Mouse (Mus musculus) heart, embryonic 14.5 days (tissue): ENCODE data around the gene Ubac1. TPM values are rescaled to one million over a fixed set of nuclear protein-coding genes. Genes with fewer than 3 reads are reported as not detected.

ENCODE experiments used
- ATAC-seq: fragments of 200-750 bp; cut with Nextera tagmentation; 2 replicates; pipeline ENCODE4 v1.8.0; 2017; ENCODE audit warnings: low read depth, moderate TSS enrichment; ENCODE audit not compliant: insufficient number of reproducible peaks, insufficient read depth, low FRiP score
- H3K27ac ChIP-seq, 2 experiments: fragments of 200-500 bp in 1 of 2; fragments of 300-500 bp in 1 of 2; sonication (generic) in 1 of 2; replicated peaks in 1 of 2; 2 replicates each; pipeline ENCODE4 v1.5.1; 2012 to 2014; ENCODE audit warnings: low read depth in 2 of 2, low read length in 2 of 2, control low read depth in 1 of 2, mild to moderate bottlenecking in 1 of 2, mixed read lengths in 1 of 2; ENCODE audit not compliant: control insufficient read depth in 1 of 2, insufficient read depth in 1 of 2
- H3K27me3 ChIP-seq: fragments of 300-500 bp; sonication (generic); 2 replicates; pipeline ENCODE4 v1.6.1; 2014; ENCODE audit warnings: mild to moderate bottlenecking, low read length, control low read depth; ENCODE audit not compliant: control insufficient read depth, insufficient read depth
- H3K36me3 ChIP-seq: fragments of 300-500 bp; sonication (generic); 2 replicates; pipeline ENCODE4 v1.6.1; 2014; ENCODE audit warnings: mild to moderate bottlenecking, control low read depth, low read length, mixed read lengths; ENCODE audit not compliant: control insufficient read depth, insufficient read depth
- H3K4me1 ChIP-seq, 2 experiments: fragments of 200-500 bp in 1 of 2; fragments of 300-500 bp in 1 of 2; sonication (generic) in 1 of 2; 2 replicates each; pipeline ENCODE4 v1.6.1; 2012 to 2014; ENCODE audit warnings: low read length in 2 of 2, control low read depth in 1 of 2, mixed read lengths in 1 of 2; ENCODE audit not compliant: control insufficient read depth in 2 of 2, insufficient read depth in 2 of 2
- H3K4me2 ChIP-seq: fragments of 300-500 bp; sonication (generic); 2 replicates; pipeline ENCODE4 v1.6.1; 2014; ENCODE audit warnings: mild to moderate bottlenecking, low read length
- H3K4me3 ChIP-seq, 2 experiments: fragments of 200-500 bp in 1 of 2; fragments of 300-500 bp in 1 of 2; sonication (generic) in 1 of 2; 2 replicates each; pipeline ENCODE4 v1.5.1; 2012 to 2014; ENCODE audit warnings: low read length in 2 of 2, mild to moderate bottlenecking in 2 of 2, control low read depth in 1 of 2, low read depth in 1 of 2, moderate library complexity in 1 of 2; ENCODE audit not compliant: control insufficient read depth in 1 of 2, insufficient read depth in 1 of 2
- H3K9ac ChIP-seq: fragments of 300-500 bp; sonication (generic); 2 replicates; pipeline ENCODE4 v1.6.1; 2014; ENCODE audit warnings: mild to moderate bottlenecking, low read length
- H3K9me3 ChIP-seq: fragments of 300-500 bp; sonication (generic); 2 replicates; pipeline ENCODE4 v1.6.1; 2016; ENCODE audit warnings: low read length, control low read depth; ENCODE audit not compliant: control insufficient read depth
- WGBS: fragments of 180-500 bp; shearing (Covaris S2); extraction: QIAGEN DNeasy Blood & Tissue Kit; methylation state at CpG from one replicate; pipeline ENCODE4 v1.1.7; 2014; 5-methylcytosine and 5-hydroxymethylcytosine counted together
- polyA plus RNA-seq: library from polyadenylated mRNA; unstranded; fragments of >200 nt; fragmentation: Nextera tagmentation; extraction: Ambion mirVana; gene quantifications from 2 replicates; pipeline ENCODE4 v1.2.1, GENCODE M21; 2014

The Ubac1 gene
- polyA plus RNA-seq, 1 experiment from 2014 or later, result 113 TPM

DNA sequence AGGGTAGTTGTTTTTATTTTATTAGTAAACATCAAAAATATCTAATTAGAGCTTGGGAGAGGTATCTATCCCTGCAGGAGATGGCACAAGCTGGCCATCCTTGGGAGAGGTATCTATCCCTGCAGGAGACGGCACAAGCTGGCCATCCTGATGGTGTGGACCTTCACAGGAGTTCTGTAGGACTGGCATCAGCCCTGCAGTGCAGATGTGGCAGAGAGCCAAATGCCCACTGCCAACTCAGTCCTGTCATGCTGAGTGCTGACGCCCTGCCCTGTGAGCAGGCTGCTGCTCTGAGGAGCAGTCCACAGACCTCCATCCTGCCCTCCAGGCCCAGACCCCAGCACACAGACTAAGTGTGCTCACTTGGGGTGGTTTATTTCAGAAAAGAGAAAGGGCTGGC lies 19.5 kb downstream of the Ubac1 start:
- Histone ChIP-seq H3K4me2 (no peak overlapping the region), H3K36me3 (peaks cover 98% of the 10 kb centered on the region), H3K9ac (no peak overlapping the region), H3K9me3 (no peaks in the 10 kb centered on the region), H3K4me3 (no peak overlapping the region), H3K4me1 (no peaks in the 10 kb centered on the region), H3K27me3 (no peaks in the 10 kb centered on the region), H3K27ac (no peak overlapping the region)
- WGBS, result 75% methylated on average over 2 of the region's 2 CpGs
- no peak for ATAC-seq

DNA sequence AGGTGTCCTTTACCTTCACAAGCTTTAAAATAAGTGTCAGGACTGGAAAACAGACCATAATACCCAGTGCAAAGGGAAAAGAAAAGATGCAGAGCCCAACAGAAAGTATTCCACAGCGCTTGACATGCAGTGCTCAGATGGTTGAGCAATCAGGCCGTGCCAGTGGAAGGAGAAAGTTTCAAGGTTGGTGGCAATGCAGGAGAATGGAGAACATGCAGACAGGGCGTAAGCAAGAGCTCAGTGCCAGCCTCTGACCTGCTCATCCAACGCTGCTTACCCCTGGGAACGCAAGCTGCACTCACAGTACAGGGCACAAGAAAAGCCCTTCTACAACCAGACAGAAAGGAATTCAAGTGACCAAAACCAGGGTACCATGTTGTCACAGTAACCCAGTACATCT lies 20.4 kb downstream of the Ubac1 start:
- no peaks in the 10 kb centered on the region for H3K27me3 ChIP-seq
- no peak overlapping the region for H3K4me3 ChIP-seq
- ATAC-seq, result no peak
- H3K36me3 ChIP-seq, result peaks cover 97% of the 10 kb centered on the region
- H3K4me2 ChIP-seq, result no peak overlapping the region
- no peak overlapping the region for H3K9ac ChIP-seq
- WGBS, result 89% methylated on average over 5 of the region's 5 CpGs
- no peaks in the 10 kb centered on the region for H3K9me3 ChIP-seq
- H3K4me1 ChIP-seq, result no peaks in the 10 kb centered on the region
- H3K27ac ChIP-seq, result no peak overlapping the region

DNA sequence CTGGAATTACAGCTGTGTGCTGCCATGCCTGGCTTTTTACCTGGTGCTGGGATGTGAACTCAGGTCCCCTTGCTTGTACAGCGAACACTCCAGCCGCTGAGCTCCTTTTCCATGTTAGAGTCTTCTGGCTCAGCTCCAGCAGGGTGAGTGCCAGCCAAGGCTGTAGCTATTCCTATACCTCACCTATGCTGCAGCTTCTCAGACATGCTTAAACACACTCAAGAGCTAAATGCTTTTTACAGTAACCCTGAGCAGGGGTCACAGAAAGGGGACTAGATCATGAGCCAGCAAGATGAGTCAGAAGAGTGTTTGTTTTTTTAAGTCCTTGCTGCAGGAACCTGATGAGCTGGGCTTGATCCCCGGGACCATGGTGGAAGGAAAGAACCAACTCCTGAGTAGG lies 23.8 kb downstream of the Ubac1 start:
- Histone ChIP-seq H3K9ac (no peak overlapping the region), H3K4me3 (no peak overlapping the region), H3K4me1 (no peaks in the 10 kb centered on the region), H3K36me3 (peaks cover 65% of the 10 kb centered on the region), H3K9me3 (no peaks in the 10 kb centered on the region), H3K27ac (no peak overlapping the region), H3K27me3 (no peaks in the 10 kb centered on the region), H3K4me2 (no peak overlapping the region)
- WGBS, result 81% methylated on average over 3 of the region's 3 CpGs
- no peak for ATAC-seq

DNA sequence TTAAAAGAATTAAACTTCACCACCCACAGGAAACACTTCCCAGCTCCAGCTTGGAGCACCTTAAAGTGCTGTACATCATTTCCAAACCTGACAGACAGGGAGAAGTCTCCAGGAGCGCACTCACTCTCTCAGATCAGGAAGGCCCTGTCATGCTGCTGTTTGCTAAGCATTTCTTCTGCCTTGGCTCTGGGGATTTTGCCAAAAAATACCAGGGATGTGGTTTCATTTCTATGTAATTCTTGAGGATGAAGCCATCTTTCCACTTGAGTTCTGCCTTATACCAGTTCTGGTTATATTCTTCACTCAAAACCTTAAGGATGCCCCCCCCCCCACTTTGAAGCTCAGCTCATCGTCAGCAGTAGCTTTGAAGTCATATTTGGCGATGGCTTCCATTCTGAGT lies 26.8 kb downstream of the Ubac1 start:
- no peak overlapping the region for H3K4me2 ChIP-seq
- no peak overlapping the region for H3K9ac ChIP-seq
- WGBS, result 86% methylated on average over 3 of the region's 3 CpGs
- peaks cover 37% of the 10 kb centered on the region for H3K36me3 ChIP-seq
- no peak overlapping the region for H3K27ac ChIP-seq
- H3K4me3 ChIP-seq, result no peak overlapping the region
- ATAC-seq, result no peak
- H3K4me1 ChIP-seq, result no peaks in the 10 kb centered on the region
- no peaks in the 10 kb centered on the region for H3K9me3 ChIP-seq
- H3K27me3 ChIP-seq, result no peaks in the 10 kb centered on the region

DNA sequence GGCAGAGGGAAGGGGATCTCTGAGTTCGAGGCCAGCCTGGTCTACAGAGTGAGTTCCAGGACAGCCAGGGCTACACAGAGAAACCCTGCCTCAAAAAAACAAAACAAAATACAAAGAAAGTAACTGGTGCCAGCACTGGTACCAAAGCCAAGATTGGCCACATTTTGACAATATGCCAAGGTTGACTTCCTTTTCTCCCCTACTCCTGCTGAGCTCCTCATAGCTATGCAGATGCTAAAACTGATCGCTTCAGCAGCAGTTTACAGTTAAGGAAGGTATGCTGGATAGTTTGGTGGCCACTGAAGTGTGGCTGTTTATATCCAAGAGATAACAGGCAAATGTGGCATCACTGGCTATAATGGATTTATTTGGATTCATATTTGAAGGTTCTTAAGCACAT lies 29.3 kb downstream of the Ubac1 start:
- no peaks in the 10 kb centered on the region for H3K9me3 ChIP-seq
- H3K27ac ChIP-seq, result no peak overlapping the region
- no peak overlapping the region for H3K9ac ChIP-seq
- ATAC-seq, result no peak
- no peak overlapping the region for H3K4me2 ChIP-seq
- H3K27me3 ChIP-seq, result no peaks in the 10 kb centered on the region
- peaks cover 13% of the 10 kb centered on the region for H3K36me3 ChIP-seq
- H3K4me1 ChIP-seq, result peaks cover 0 to 6% of the 10 kb centered on the region in 2 experiments; a peak in 1 of 4 replicates
- no peak overlapping the region for H3K4me3 ChIP-seq
- 57% methylated on average over 2 of the region's 2 CpGs for WGBS

DNA sequence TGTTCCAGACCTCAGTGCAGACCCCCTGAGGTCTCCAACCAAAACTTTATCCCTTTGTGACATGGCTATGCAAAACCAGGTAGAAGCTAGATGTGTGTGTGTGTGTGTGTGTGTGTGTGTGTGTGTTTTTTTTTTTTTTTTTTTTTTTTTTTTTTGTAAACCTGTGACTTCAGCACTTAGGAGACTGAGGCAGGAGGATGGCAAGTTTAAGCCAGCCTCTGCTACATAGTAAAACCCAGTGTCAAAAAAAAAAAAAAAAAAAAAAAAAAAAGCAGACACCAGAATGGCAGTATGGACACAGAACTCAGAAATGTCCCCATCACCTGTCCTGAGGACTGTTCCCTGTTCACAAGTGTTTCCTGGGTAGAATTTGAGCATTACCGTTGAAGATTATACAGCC lies 31.9 kb downstream of the Ubac1 start:
- 71% methylated on average over 1 of the region's 1 CpGs for WGBS
- Histone ChIP-seq H3K9ac (no peak overlapping the region), H3K27me3 (no peaks in the 10 kb centered on the region), H3K9me3 (no peaks in the 10 kb centered on the region), H3K4me2 (no peak overlapping the region), H3K4me1 (peaks cover 0 to 6% of the 10 kb centered on the region in 2 experiments; a peak in 1 of 4 replicates), H3K36me3 (no peaks in the 10 kb centered on the region), H3K4me3 (no peak overlapping the region), H3K27ac (no peak overlapping the region)
- no peak for ATAC-seq

DNA sequence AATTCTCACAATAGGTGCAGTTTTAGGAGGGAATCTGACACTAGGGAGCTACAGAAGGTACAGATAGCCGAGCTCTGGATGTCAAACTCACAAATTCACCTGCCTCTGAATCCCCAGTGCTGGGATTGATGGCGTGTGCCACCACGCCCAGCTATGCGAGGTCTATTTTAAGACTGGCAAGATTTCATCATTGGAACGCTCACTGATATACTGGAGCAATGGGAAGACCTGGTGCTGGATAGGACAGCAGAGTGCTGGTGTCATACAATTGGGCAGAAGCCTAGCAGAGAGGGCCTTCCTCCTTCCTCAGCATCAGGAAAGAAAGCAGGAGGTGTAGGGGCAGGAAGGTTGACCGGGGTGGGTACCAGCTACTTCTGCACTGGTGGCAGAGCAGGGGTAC lies 33.7 kb downstream of the Ubac1 start:
- Histone ChIP-seq H3K36me3 (no peaks in the 10 kb centered on the region), H3K9me3 (no peaks in the 10 kb centered on the region), H3K4me1 (peaks cover 5 to 12% of the 10 kb centered on the region in 2 experiments), H3K27ac (no peak overlapping the region), H3K9ac (no peak overlapping the region), H3K4me2 (no peak overlapping the region), H3K27me3 (no peaks in the 10 kb centered on the region), H3K4me3 (no peak overlapping the region)
- WGBS, result 56% methylated on average over 6 of the region's 6 CpGs
- no peak for ATAC-seq

DNA sequence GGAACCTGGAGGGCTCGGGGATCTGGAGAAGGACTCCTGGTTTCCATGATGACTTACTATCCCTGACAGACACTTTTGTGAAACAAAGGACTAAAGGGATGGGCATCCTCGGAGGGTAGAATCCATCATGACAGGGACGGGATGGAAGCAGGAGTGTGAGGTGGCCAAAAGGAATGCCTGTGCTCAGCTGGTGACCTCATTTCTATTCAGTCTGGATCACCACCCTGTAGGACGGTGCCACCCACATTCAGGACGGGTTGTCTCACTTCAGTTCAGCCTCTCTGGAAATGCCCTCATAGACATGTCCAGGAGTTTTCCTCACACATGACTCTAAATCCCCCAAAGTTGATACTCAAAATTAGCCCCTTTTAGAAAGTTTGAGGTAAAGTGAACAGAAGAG lies 34.9 kb downstream of the Ubac1 start:
- H3K36me3 ChIP-seq, result no peaks in the 10 kb centered on the region
- peaks cover 5 to 17% of the 10 kb centered on the region in 2 experiments for H3K4me1 ChIP-seq
- H3K27ac ChIP-seq, result no peak overlapping the region
- no peak overlapping the region for H3K4me3 ChIP-seq
- H3K9me3 ChIP-seq, result no peaks in the 10 kb centered on the region
- ATAC-seq, result no peak
- no peaks in the 10 kb centered on the region for H3K27me3 ChIP-seq
- WGBS, result 61% methylated on average over 5 of the region's 5 CpGs
- H3K9ac ChIP-seq, result no peak overlapping the region
- H3K4me2 ChIP-seq, result no peak overlapping the region
